Mouse (Mus musculus): ENCODE measurements around the gene Glo1. TPM values are rescaled to one million over a fixed set of nuclear protein-coding genes. Genes with fewer than 3 reads are reported as not detected.

The Glo1 gene
- polyA plus RNA-seq, 1 experiment from 2014 or later, result 160 TPM

GRCm38 (mm10) chr17:30575941-30576773 lies 50.5 kb downstream of the Glo1 start, which contains the start of gene Btbd9:
Gene Btbd9, minus strand, starts transcription at chr17:30576488.
- Histone ChIP-seq H3K9me3 (replicated peaks; ENCODE audit: control insufficient read depth, low read length, poor library complexity, severe bottlenecking) (no peaks in the 10 kb centered on the region), H3K9ac (ENCODE audit: low read depth, low read length) (peak within 1 kb of the TSS; percentile 81), H3K4me1 (ENCODE audit: control insufficient read depth, insufficient read depth, low read length) (peaks cover 18% of the 10 kb centered on the region), H3K4me3 (ENCODE audit: low read depth, low read length) (peak within 1 kb of the TSS; percentile 84), H3K36me3 (ENCODE audit: control insufficient read depth, insufficient read depth, low read length) (no peaks in the 10 kb centered on the region), H3K4me2 (ENCODE audit: low read length) (peak within 1 kb of the TSS; percentile 70), H3K27ac (ENCODE audit: low read length) (peak within 1 kb of the TSS; percentile 96), H3K27me3 (ENCODE audit: control insufficient read depth, insufficient read depth, low read depth, low read length) (no peaks in the 10 kb centered on the region)
- WGBS, result under 1% methylated on average over 80 of the region's 94 CpGs
- ATAC-seq, result peak; percentile 94

DNA sequence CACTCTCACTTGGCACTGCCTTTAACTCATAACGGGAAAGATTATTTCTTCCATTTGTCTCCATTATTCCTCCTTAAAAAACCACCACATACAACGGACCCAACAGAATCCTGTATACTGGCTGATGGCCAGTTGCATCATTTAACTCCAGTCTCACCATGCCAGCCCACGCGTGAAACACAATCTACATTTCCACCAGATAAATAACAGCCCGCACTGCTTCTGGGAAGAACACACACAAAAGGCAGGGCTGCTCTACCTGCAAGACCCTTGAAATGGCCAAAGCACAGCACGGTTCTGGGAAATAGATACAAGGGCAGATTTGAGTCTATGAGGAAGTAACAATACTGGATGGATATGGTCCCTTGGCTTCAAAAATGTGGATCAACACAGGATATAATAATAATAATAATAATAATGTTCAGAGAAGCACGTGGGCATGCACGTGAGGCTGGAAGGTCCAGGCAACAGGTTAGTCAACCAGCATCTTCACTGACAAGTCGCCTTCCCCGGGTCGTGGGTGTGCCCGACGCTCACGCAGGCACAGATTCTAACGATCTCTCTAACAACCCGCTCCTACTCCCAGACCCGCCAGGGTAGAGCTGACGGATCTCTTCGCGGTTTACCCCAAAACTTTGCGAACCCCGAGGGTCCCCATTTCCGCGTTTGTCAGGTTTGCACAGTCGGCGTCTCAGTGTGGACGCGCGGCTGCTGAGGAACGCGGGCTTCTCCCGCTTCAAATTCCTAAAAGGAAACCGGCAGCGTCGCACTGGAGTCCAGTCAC lies 51.4 kb downstream of the Glo1 start:
- 6% methylated on average over 35 of the region's 35 CpGs for WGBS
- Histone ChIP-seq H3K9me3 (replicated peaks; ENCODE audit: control insufficient read depth, low read length, poor library complexity, severe bottlenecking) (no peaks in the 10 kb centered on the region), H3K27ac (ENCODE audit: low read length) (peak overlapping the region; percentile 96), H3K4me3 (ENCODE audit: low read depth, low read length) (peak overlapping the region; percentile 84), H3K9ac (ENCODE audit: low read depth, low read length) (peak overlapping the region; percentile 81), H3K4me2 (ENCODE audit: low read length) (peak overlapping the region; percentile 69), H3K4me1 (ENCODE audit: control insufficient read depth, insufficient read depth, low read length) (peaks cover 18% of the 10 kb centered on the region), H3K27me3 (ENCODE audit: control insufficient read depth, insufficient read depth, low read depth, low read length) (no peaks in the 10 kb centered on the region), H3K36me3 (ENCODE audit: control insufficient read depth, insufficient read depth, low read length) (no peaks in the 10 kb centered on the region)
- ATAC-seq, result peak; percentile 40; the same call in 1 of the 2 replicates

DNA sequence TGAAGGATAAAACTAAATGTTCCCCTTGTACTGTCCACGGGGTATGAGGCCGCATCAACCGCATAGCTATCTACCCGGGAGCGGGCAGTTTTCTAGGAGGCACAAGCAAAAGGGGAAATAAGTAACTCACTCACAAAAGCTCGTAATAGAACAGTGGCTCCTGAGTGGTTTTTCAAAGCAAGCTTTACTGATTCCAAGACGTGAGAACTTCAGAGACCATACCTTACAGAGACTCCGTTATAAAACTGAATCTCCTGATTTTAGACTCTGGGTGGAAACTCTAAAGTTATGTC lies 51.9 kb downstream of the Glo1 start:
- 79% methylated on average over 8 of the region's 8 CpGs for WGBS
- Histone ChIP-seq H3K4me3 (ENCODE audit: low read depth, low read length) (no peak overlapping the region; the same call in 1 of the 2 replicates), H3K27ac (ENCODE audit: low read length) (no peak overlapping the region), H3K27me3 (ENCODE audit: control insufficient read depth, insufficient read depth, low read depth, low read length) (no peaks in the 10 kb centered on the region), H3K4me2 (ENCODE audit: low read length) (peak overlapping the region; percentile 69), H3K36me3 (ENCODE audit: control insufficient read depth, insufficient read depth, low read length) (no peaks in the 10 kb centered on the region), H3K9ac (ENCODE audit: low read depth, low read length) (peak overlapping the region; percentile 81), H3K9me3 (replicated peaks; ENCODE audit: control insufficient read depth, low read length, poor library complexity, severe bottlenecking) (no peaks in the 10 kb centered on the region), H3K4me1 (ENCODE audit: control insufficient read depth, insufficient read depth, low read length) (peaks cover 18% of the 10 kb centered on the region)
- ATAC-seq, result no peak

- Histone ChIP-seq H3K4me3 (ENCODE audit: low read depth, low read length) (no peak overlapping the region), H3K27ac (ENCODE audit: low read length) (no peak overlapping the region)
- 82% methylated on average over 8 of the region's 8 CpGs for WGBS
Measured at GRCm38 (mm10) chr17:30573990-30574782, 52.5 kb downstream of the Glo1 start.

DNA sequence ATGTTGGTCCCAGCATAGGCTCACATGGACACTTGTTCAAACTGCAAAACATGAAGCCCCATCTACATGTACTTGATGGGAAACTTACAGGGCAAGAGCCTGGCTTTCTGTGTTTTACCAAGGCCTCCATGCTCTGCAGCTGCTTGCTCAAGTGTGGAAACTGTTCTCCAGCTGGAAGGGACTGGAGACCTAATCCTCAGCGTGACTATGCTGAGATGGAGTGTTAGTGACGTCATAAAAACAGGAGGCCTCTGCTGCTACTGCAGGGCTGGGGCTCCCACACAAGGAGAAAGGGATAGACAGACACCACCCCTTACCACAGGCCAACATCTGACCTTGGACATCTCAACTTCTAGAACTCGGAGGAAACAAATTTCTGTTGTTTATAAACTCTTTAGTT lies 55.7 kb downstream of the Glo1 start:
- WGBS, result 68% methylated on average over 3 of the region's 3 CpGs

More at GRCm38 (mm10) chr17:30573990-30574782, 52.5 kb downstream of the Glo1 start:
- H3K4me1 ChIP-seq (ENCODE audit: control insufficient read depth, insufficient read depth, low read length), result peaks cover 18% of the 10 kb centered on the region
- H3K4me2 ChIP-seq (ENCODE audit: low read length), result peak overlapping the region; percentile 69
- no peaks in the 10 kb centered on the region for H3K9me3 ChIP-seq (replicated peaks; ENCODE audit: control insufficient read depth, low read length, poor library complexity, severe bottlenecking)
- H3K9ac ChIP-seq (ENCODE audit: low read depth, low read length), result no peak overlapping the region
- ATAC-seq, result no peak
- no peaks in the 10 kb centered on the region for H3K27me3 ChIP-seq (ENCODE audit: control insufficient read depth, insufficient read depth, low read depth, low read length)
- H3K36me3 ChIP-seq (ENCODE audit: control insufficient read depth, insufficient read depth, low read length), result no peaks in the 10 kb centered on the region

DNA sequence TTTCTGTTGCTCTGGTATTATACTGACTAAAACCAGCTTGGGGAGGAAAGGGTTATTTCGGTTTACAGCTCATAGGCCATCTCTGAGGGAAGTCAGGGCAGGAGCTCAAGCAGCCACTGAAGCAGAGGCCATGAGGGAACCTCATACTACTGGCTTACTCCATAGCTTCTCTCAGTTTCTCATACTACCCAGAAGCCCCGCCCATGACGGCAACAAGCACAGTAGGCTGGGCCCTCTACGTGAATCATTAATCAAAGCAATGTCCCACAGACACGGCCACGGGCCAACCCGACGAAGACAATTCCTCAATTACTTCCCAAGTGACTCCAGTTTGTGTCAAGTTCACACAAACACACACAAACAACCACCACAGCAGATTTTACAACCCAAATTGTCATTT lies 56.5 kb downstream of the Glo1 start:
- H3K9ac ChIP-seq (ENCODE audit: low read depth, low read length), result no peak overlapping the region
- no peak for ATAC-seq
- WGBS, result 74% methylated on average over 8 of the region's 8 CpGs

More for the DNA sequence above, 55.7 kb downstream of the Glo1 start:
- H3K4me3 ChIP-seq (ENCODE audit: low read depth, low read length), result no peak overlapping the region
- no peak overlapping the region for H3K4me2 ChIP-seq (ENCODE audit: low read length)
- no peaks in the 10 kb centered on the region for H3K9me3 ChIP-seq (replicated peaks; ENCODE audit: control insufficient read depth, low read length, poor library complexity, severe bottlenecking)
- H3K27ac ChIP-seq (ENCODE audit: low read length), result no peak overlapping the region
- no peaks in the 10 kb centered on the region for H3K27me3 ChIP-seq (ENCODE audit: control insufficient read depth, insufficient read depth, low read depth, low read length)
- no peak overlapping the region for H3K9ac ChIP-seq (ENCODE audit: low read depth, low read length)
- H3K4me1 ChIP-seq (ENCODE audit: control insufficient read depth, insufficient read depth, low read length), result peaks cover 10% of the 10 kb centered on the region
- ATAC-seq, result no peak
- no peaks in the 10 kb centered on the region for H3K36me3 ChIP-seq (ENCODE audit: control insufficient read depth, insufficient read depth, low read length)

GRCm38 (mm10) chr17:30568473-30568872 lies 58.2 kb downstream of the Glo1 start:
- H3K4me1 ChIP-seq (ENCODE audit: control insufficient read depth, insufficient read depth, low read length), result no peaks in the 10 kb centered on the region
- no peak overlapping the region for H3K9ac ChIP-seq (ENCODE audit: low read depth, low read length)
- no peak overlapping the region for H3K4me2 ChIP-seq (ENCODE audit: low read length)
- no peak overlapping the region for H3K4me3 ChIP-seq (ENCODE audit: low read depth, low read length)
- H3K27ac ChIP-seq (ENCODE audit: low read length), result no peak overlapping the region
- no peaks in the 10 kb centered on the region for H3K9me3 ChIP-seq (replicated peaks; ENCODE audit: control insufficient read depth, low read length, poor library complexity, severe bottlenecking)
- no peaks in the 10 kb centered on the region for H3K36me3 ChIP-seq (ENCODE audit: control insufficient read depth, insufficient read depth, low read length)
- no peaks in the 10 kb centered on the region for H3K27me3 ChIP-seq (ENCODE audit: control insufficient read depth, insufficient read depth, low read depth, low read length)
- no peak for ATAC-seq

More for the DNA sequence above, 56.5 kb downstream of the Glo1 start:
- Histone ChIP-seq H3K9me3 (replicated peaks; ENCODE audit: control insufficient read depth, low read length, poor library complexity, severe bottlenecking) (no peaks in the 10 kb centered on the region), H3K4me2 (ENCODE audit: low read length) (no peak overlapping the region), H3K4me1 (ENCODE audit: control insufficient read depth, insufficient read depth, low read length) (peaks cover 10% of the 10 kb centered on the region), H3K4me3 (ENCODE audit: low read depth, low read length) (no peak overlapping the region), H3K27ac (ENCODE audit: low read length) (no peak overlapping the region), H3K27me3 (ENCODE audit: control insufficient read depth, insufficient read depth, low read depth, low read length) (no peaks in the 10 kb centered on the region), H3K36me3 (ENCODE audit: control insufficient read depth, insufficient read depth, low read length) (no peaks in the 10 kb centered on the region)

GRCm38 (mm10) chr17:30564971-30565370 lies 61.7 kb downstream of the Glo1 start:
- H3K9me3 ChIP-seq (replicated peaks; ENCODE audit: control insufficient read depth, low read length, poor library complexity, severe bottlenecking), result no peaks in the 10 kb centered on the region
- 82% methylated on average over 7 of the region's 7 CpGs for WGBS
- no peak overlapping the region for H3K27ac ChIP-seq (ENCODE audit: low read length)
- no peak overlapping the region for H3K4me2 ChIP-seq (ENCODE audit: low read length)
- H3K4me3 ChIP-seq (ENCODE audit: low read depth, low read length), result no peak overlapping the region
- H3K4me1 ChIP-seq (ENCODE audit: control insufficient read depth, insufficient read depth, low read length), result no peaks in the 10 kb centered on the region
- H3K9ac ChIP-seq (ENCODE audit: low read depth, low read length), result no peak overlapping the region
- ATAC-seq, result no peak
- no peaks in the 10 kb centered on the region for H3K36me3 ChIP-seq (ENCODE audit: control insufficient read depth, insufficient read depth, low read length)
- H3K27me3 ChIP-seq (ENCODE audit: control insufficient read depth, insufficient read depth, low read depth, low read length), result no peaks in the 10 kb centered on the region

All from midbrain, embryonic 16.5 days (tissue).